Mouse (Mus musculus): ENCODE data around the gene Ufsp2. TPM values are rescaled to one million over a fixed set of nuclear protein-coding genes. Genes with fewer than 3 reads are reported as not detected.

Ufsp2 gene
- total RNA-seq, 2 experiments from 2014 or later: 47.5 to 64.7 TPM

GRCm38 (mm10) chr8:46010746-46011680 is 35.7 kb downstream of the Ufsp2 start:
- peak in 1 of 2 experiments; percentile 19 for DNase-seq

GRCm38 (mm10) chr8:46022203-46022602 is 46.9 kb downstream of the Ufsp2 start:
- DNase-seq: no peak

GRCm38 (mm10) chr8:46022758-46023157 is 47.4 kb downstream of the Ufsp2 start:
- no peak for DNase-seq

GRCm38 (mm10) chr8:46024392-46024791 is 49.1 kb downstream of the Ufsp2 start:
- DNase-seq: no peak

GRCm38 (mm10) chr8:46036217-46036616 is 60.9 kb downstream of the Ufsp2 start:
- no peak for DNase-seq

GRCm38 (mm10) chr8:46039666-46040065 is 64.3 kb downstream of the Ufsp2 start:
- no peak for DNase-seq

- no peak for DNase-seq
These were observed 64.9 kb downstream of the Ufsp2 start for GRCm38 (mm10) chr8:46040260-46040659.

Other genes starting within 250 kb of the Ufsp2 start
- gene Pdlim3, start 90.1 kb upstream of the Ufsp2 start, total RNA-seq (2021): 1 to 10 TPM; 1.2 to 1.9 TPM
- not detected for gene Ccdc110, start 40.9 kb upstream of the Ufsp2 start, total RNA-seq (2021)
- 1 to 10 TPM; 1.7 to 2.8 TPM for gene 1700029J07Rik, start 276 bp upstream of the Ufsp2 start, total RNA-seq (2021)
- under 1 TPM in 1 of 2 experiments, not detected in 1; 0.26 TPM for gene Lrp2bp, start 23.8 kb downstream of the Ufsp2 start, total RNA-seq (2021)
- under 1 TPM; 0.60 to 0.82 TPM for gene Ankrd37, start 30.2 kb downstream of the Ufsp2 start, total RNA-seq (2021)
- gene Cfap97, start 176.2 kb downstream of the Ufsp2 start, total RNA-seq (2021): 10 to 100 TPM; 16.3 to 22.1 TPM
- gene Snx25, start 176.6 kb downstream of the Ufsp2 start, total RNA-seq (2021): 10 to 100 TPM; 17.7 to 18.2 TPM
- gene Slc25a4, start 235.8 kb downstream of the Ufsp2 start, total RNA-seq (2021): 100 to 1,000 TPM; 173 to 193 TPM